Mouse (Mus musculus) liver (tissue): ENCODE measurements around the gene Klf7.

Source experiments
- DNase-seq: peaks from one replicate; pipeline ENCODE4 v3.0.0-alpha.2; 2020; ENCODE audit warnings: mixed read lengths

Gene Klf7

DNA sequence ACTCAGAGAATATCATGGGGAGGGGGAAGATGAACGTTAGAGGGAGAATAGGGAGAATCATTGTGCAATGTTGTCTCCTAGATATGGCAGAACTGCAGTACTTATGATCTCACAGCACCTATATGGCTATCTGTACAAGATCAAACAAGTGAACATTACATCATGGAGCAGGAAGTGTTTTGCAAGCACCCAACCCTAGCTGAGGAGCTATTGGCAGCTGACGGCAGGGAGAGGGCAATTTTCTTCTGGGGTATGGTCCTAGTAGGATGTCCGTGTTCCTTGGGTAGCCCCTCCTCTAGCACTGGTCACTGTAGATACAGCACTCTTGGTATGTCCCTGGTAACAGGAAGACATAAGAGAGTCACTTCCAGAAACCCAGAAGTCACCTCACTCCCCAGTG is 17.4 kb downstream of the Klf7 start:
- DNase-seq = no peak

DNA sequence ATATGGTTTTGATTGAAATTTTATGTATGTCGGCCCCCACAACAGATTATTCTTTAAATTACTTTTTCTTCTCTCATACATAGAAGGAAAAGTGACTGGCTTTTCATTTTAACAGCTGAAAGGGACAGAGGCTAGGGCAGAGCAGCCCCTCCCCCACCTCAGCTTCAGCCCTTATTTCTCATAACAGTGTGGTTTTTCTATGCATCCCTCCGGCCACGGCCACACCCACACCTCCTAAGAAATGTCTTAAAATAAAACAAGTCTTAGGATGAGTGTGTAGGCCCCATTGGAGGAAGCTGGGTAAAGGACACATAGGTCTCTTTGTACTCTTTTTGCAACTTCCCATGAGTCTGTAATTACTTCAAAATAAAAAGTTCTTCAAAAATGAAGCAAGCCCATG is 20.8 kb downstream of the Klf7 start:
- DNase-seq = peak; percentile 18

DNA sequence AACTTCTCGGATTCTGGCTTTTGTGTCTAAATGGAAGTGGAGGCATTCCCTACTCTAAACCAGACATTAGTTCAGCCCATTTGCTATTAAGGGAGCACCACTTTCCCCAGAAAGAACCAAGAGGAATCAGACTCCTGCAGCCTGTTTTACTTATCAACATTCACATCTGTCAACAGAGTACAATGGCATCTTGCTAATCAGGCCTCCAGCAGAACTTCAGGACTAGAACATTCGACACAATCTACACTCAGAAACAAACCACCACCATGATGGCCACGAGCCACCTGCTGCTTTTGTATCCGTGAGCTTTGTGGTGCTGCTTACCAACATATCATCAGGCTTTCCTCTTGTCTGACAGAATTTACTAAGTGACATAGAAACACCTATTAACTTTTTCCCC is 23.3 kb downstream of the Klf7 start:
- DNase-seq = no peak

DNA sequence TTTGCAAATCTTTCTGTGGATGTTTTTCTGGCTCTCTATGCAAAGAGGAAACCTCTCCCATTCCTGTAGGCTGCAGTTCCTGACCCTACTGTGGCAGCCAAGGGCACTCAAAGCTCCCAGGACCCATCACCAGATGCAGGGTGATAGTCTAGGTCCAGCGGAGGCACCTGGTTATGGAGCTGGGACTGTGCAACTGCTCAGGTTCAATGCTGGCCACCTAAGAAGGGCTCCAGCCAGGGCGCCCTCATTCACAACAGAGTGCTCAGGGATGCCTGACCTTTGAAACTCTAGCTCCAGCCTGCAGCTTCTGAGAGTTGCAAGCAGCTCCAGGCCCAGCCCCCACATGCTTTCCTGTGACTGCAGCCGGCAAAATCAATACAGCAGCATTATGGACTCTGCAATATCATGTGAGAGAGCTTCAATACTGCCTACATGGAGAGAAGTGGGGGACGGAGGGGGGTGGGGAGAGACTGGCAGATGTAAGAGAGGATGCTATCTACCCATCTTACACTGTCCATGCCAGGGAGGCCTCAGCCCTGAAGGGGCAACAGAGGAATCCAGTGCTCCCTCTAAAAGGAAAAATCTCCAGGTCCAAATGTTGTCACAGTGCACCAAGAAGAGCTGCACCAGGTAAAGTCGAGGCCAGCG is 24.3 kb downstream of the Klf7 start:
- DNase-seq = peak; percentile 39

DNA sequence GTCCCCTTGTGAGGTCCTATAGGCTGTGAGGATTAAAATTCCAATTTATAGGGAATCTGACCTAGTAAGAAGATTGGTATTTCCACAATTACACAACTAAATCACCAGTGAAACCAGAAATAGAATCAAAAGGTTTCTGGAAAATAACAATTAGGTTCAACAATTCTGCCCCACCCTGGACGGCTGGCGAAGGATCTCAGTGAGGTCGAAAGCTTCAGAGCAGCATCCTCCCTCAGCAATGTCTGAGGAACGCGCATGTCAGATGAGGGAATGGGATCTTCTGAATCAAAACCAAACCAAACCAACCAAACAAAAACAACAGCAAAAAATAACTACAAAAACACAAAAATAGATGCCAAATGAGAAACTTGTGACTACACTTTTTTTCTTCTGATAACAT is 29.1 kb downstream of the Klf7 start:
- no peak for DNase-seq

DNA sequence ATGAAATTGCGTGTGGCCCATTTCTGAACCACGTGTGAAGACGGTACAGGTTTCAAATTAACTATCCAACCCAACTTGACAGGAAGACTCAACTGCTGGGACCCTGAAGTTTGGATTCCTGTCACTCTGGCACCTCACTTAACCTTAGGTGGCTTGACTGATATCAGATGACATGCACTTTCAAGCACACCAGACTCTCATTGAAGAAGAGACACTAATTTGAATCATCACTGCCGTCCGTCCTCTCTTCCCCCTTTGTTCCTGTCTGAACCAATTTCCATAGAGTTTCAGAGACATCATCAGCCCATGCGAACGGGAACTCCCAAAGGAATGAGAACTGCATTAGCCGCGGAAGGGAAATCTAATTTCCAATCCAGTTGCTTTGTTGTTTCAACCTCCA is 30.5 kb downstream of the Klf7 start:
- no peak for DNase-seq

DNA sequence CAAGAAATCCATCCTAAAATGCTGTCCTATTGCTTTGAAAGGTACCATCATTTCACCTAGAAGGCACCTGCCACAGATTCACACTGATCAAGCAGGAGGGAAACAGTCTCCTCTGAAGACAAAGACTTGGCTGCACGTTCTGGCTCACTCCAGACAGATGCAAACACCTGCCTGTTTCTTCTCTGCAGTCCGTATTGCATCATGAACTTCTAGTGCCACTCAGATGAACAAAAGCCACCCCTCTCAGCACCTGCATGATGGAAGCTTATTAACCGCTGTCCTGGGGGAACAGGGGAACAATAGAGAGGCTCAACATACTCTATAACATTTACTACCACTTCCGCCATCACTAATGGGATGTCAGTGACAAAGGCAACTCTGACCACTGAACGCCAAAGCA is 31.5 kb downstream of the Klf7 start:
- DNase-seq = no peak

DNA sequence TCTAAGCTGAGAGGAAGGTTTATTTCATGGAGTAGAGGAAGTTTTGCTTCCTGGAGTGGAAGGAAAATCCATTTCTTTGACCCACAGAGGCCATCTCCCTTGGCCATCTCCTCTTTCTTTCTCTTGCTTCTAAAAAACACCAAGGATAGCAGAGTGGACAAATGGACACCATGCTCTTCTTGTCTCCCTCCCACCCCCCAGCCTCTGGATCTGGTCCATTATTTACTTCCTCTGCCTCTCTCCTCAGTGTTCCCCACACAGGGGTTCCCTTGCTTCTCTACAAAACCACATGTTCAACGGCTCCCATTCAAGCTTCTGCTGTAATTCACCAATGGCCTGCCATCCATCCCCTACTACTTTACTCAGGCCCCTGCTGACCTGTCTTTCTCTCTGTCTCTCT is 32.4 kb downstream of the Klf7 start:
- DNase-seq = no peak

DNA sequence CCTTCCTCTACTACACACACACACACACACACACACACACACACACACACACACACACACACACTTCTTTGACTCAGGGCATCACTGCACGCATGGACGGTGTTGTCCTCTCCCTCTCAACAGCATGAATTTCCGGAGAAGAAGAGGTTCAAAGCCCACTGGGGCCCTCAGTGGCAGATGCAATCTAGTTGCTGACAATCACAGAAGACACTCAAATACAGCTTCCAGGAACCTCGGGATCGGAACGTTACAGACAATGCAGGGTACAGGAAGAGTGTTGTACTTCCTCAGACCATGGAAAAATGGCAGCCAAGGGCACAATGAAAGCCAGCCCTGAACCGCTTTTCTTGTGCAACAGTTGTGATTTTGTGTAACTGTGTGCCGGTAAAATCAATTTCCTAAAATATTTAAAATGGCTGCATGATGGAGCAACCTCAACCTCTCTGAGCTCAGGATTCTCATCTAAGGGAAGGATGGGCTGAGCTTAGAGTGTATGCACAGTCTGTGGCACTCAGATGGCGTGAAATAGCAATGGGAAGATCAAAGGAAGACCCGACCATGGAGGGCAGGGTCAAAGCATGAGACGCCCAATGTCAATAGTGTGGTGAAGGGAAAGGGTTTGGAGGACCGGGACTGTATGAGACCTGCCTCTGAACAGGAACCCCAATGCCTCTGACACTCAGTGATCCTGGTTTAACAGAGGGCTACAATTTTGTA is 33.3 kb downstream of the Klf7 start:
- DNase-seq = no peak

DNA sequence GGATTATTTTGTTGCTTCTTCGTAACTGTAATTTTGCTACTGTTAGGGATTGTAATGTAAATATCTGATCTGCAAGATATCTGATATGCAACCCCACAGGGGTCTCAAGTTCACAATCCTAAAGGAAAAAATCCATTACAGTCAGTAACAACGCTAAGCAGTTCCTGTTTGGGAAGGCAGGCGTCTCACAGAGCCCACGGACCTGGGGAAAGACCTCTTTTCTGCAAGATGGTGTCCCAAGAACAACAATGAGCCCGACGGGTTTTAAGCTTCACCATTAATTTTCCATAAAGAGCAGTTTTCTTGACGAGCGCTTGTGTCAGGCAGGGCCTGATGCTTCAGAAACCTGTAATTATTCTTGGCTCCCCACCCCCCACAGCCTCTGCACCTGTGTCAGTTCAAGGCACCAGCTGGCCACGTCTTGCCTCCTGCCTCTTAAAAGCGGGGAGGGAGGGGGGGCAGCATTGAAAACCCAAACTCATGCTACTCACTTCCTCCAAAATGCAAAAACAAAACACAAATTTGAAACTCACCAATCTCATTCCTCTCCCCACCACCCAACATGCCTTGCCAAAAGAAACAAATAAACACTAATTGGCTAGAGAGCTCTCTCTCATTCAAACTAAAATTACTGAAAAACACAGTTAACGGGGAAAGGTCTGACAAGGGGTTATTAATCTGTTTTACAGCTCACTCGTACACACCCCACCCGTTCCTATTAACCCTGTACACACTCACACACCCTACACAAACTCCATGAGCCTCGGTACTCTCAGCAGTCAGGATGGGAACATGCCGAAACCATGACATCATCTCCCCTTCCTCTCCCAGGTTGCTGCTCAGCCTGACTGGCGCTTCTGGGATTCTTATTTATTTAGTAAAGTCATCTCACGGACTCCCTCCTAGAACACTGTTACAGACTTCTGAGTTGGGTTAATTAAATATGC is 34.2 kb downstream of the Klf7 start:
- no peak for DNase-seq

DNA sequence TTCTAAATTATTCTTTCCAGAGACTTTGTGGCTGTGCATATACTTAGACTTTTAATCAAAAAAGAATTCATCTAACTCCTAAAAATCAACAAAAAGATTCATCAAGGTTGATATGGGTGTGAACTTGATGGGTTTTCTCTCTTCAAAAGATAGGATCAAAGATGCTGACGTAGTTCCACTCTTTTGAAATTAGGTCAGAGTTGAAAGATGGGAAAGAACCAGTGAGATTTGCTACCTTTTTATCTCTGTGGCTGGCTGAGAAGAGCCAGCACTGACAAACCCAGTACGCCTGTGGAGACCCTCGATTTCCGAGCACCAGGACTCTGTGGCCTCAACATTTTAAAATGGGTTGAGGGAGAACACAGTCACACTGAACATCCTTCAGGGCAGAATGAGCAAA is 36.2 kb downstream of the Klf7 start:
- no peak for DNase-seq

DNA sequence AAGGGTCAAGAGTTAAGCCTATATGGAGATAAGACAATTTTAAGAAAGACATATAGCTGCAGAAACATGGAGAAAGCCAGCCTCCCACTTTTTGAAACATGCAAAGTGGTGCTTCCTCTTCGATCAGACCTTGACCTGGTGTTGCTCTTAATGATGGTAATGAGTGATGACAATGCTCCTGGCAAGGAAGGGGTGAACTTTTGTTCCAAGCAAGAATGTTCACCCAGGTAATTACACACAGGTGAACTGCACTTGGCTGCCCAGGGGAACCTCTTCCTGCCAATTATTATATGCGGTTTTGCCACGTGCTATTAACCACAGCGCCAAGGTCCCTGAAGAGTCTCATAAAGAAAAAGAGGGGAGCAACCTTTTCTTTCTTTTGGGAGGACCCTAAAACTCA is 36.7 kb downstream of the Klf7 start:
- no peak for DNase-seq

DNA sequence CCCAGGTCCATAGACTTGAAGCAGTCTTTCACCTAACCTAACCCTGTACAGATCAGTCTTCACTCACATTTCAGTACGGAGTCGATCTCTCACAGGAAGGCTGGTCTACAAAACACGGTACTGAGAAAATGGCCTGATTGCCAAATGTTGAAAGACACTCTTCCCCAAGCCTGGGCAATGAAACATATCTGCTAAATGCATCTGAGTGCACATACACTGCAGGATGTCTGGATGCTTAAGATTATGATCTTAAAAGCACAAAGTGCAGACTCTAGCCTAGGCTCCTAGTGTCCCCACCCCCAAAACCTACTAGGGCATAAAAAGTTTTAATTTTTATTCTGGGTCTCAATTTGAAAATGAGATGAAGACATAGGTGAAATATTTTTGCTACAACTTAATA is 37.4 kb downstream of the Klf7 start:
- no peak for DNase-seq

DNA sequence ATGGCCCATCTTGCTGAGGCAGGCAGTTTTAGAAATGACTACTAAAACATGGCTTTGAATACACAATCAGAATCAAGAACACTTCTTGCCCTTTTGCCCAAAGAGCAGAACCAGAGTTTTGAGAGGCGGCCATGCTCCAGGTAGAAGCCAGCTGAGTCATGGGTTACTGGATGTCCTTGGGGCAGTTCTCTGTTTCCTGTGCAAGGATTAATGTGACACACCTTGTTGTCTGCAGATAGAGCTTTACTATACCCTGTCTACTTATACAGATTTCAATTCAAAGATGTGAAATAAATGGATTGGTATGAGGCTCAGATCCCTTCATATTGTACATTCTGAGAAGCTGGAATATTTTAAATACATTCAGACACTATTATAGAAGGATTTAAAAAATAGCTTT is 40.3 kb downstream of the Klf7 start:
- no peak for DNase-seq

DNA sequence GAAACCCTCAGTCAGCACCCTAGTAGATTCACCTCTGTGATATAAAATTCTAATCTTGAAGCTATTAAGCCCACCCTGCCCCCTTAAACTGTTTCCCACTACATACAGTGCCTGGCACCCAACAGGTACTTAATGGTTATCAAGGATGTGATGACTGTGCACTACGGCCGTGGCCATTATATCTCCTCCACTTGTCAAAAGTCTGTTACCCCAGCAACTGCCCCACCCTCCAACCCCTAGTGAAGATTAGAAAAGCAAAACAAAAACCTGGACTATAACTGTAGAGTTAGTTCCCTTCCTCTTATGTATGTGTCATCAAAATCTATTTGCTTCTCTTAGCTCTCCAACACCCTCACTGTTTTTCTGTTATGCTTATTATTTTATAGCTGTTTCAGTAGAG is 40.9 kb downstream of the Klf7 start:
- peak; percentile 52 for DNase-seq

DNA sequence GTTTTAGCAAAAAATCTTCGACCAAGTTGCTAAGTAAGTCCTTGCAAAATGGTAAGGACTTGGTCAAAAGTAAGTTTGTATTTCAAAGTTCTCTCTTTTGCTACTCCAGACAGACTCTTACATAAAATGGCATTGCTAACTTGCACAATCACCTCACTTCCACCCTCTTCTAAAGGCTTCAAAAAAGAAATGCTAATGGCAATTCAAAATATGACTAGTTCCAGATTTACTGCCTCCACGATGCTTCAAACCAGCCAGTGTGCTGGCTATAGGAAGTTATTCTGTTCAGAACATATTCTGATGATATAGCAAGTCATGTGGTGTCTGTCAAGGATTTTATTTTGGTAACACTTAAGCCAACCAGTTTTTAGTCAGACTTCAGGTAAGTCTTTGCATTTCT is 41.8 kb downstream of the Klf7 start:
- DNase-seq = no peak

DNA sequence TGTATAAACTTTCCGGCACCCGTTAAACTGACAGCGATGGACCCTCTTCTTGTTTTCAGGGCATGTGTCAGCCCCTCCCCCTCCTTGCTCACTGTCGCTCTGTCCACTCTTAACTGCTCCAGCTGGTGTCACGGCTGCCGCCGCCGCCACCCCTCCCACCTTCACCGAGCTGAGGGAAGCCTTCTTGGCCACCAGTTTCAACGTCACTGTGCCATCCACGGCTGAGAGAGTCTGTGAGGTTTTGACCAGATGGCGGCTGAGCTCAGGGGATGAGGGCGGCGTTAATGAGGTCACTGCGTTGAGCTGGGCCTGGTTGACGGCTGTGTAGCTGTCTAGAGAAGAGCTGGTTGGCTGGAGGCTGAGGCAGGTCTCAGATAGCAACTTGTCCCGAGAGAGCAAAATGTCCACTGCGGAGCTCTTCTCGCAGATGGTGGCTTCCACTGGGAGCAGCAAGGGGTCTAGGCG is 43.3 kb downstream of the Klf7 start:
- peak; percentile 39 for DNase-seq

DNA sequence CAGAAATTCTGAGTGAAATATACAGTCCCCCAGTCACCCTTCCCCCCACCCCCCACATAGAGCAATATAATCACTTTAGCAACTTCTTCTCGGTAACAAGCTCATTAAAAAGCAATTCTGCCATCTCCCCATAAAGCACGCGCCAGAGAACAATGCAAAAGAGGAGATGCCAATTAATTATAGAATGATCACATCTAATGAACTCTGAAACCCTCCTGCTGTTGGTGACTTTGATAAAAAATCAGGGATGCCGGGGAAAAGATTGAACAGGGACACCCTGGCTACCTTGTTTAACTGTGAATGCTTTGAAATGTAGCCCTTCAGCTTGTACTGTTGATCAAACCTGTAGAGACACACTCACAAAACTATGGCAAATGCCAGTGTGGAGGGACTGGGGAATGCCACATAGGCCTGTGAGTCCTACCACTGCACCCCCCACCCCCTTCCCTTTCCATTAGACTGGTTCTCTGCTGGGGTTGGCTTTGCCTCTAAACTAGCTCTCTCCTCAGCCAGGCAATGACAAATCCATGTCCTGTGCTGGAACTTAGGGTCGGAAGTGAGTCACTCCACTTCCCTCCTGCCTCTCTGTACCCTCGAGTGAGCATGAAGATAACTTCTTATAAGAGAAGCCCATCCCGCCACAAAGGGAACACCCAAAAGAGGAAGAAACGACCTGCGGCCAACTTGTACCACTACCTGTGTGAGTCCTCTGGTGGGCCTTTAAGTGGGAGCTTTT is 43.9 kb downstream of the Klf7 start:
- DNase-seq = peak; percentile 10

DNA sequence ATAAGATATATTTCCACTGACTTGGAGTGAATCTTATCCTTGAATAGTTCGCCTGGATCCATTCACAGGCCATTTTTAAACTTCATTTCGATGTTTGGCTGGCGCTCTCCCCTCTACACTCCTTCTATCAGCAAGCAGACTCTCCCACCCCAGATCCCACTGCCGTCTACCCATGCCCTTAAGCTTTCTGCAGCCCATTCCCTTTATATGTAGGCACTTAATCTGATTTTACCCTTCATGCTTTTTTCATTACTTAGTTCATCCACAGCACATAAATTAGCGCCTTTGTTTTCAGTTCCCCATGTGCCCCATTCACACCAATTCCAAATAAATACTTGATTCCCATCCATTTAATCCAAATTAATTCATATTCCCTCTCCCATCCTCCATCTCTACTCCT is 48.0 kb downstream of the Klf7 start:
- DNase-seq = no peak

DNA sequence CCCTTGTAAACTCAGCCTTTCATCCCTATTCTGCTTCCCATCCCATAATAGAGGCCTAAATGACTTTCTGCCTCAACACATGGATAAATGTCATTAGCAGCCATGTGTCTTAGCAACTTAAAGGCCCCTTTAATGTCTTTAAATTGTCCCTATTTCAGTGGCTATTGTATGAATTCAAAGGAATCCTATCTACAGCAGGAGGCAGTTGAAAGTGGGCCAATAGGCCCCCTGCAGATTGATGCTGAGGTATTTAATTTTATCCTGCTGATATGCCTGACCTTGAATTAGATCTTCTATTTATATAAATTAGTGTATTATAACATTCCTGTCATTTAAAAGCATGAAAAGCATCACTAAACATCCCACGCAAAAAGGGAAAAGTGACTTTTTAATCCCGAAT is 51.1 kb downstream of the Klf7 start:
- DNase-seq = no peak

DNA sequence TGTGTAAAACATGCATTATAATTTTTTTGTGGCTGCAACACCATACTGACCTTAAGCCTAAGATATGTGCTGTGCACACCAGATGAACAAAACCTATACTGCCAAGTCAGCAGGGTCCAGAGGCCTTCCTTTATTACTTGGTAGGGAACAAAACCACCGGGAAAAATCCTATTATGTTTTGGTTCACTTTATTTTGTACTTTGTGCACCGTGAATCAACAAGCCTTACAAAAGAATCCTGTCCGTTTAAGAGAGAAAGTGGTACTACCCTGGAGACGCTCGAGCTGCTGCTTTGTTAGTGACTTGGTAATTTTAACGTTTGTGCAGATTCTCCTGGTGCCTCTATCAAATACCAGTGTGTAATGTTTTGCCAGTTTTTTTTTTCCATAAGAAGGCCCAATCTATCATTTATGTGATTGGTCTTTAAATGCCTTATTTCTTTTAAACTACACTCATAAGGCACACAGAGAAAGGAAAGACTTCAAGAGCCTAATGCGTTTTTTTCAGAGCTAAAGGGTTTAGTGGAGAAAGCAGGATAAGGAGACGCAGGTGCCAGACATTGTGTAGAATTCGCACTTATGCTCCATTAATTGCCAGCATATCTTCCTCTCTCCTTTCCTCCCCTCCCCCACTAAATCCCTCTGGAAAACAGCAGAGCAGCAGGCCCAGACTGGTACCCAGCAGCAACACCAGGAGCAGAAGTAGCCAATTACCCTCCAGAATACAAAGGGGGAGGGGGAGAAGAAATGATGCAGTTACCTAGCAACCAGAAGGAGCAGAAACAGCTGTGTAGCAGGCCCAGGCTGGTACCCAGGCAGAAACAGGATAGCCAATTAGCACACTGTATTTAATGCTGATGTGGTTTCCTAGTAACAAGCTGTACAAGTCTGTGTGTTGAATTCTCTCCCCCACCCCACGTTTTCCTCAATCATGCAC is 55.5 kb downstream of the Klf7 start:
- DNase-seq = no peak

DNA sequence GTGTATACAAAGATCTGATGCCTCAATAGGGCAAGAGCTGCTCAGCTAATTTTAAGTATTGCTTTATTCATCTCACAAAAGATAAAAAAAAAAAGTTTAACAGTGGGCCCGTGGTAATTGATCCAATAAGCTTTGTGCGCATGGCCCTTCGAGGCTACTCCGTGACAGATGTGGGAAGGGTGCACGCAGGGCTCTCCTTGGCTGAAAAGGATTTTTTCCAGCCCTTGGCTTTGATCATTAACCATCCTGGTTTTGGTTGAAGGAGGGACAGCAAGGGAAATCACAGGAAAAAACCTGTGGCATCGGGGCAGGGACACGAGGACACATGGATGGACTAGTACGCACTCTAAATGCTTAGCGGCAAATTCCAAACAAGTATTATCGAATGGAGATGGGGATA is 60.6 kb downstream of the Klf7 start:
- DNase-seq = no peak
